Mouse (Mus musculus) ES-E14 (cell line): ENCODE results near the gene Cdh13.

ENCODE experiments used
- CHD2 ChIP-seq: IDR thresholded peaks from 2 replicates; pipeline ENCODE4 v1.6.1; 2014; ENCODE audit warnings: mild to moderate bottlenecking, low read depth, low read length, inconsistent platforms
- HCFC1 ChIP-seq: IDR thresholded peaks from 2 replicates; pipeline ENCODE4 v1.6.1; 2012; ENCODE audit warnings: low read length, inconsistent platforms, borderline replicate concordance; ENCODE audit not compliant: insufficient read depth
- MAFK ChIP-seq: IDR thresholded peaks from 2 replicates; pipeline ENCODE4 v1.6.1; 2014; ENCODE audit warnings: mild to moderate bottlenecking, low read depth, low read length, inconsistent platforms; ENCODE audit not compliant: insufficient read depth
- ZC3H11A ChIP-seq: IDR thresholded peaks from 2 replicates; pipeline ENCODE4 v1.6.1; 2012; ENCODE audit warnings: low read depth, mild to moderate bottlenecking, inconsistent platforms, low read length, borderline replicate concordance
- ZNF384 ChIP-seq: IDR thresholded peaks from 2 replicates; pipeline ENCODE4 v1.6.1; 2012; ENCODE audit warnings: low read depth, low read length, inconsistent platforms

DNA sequence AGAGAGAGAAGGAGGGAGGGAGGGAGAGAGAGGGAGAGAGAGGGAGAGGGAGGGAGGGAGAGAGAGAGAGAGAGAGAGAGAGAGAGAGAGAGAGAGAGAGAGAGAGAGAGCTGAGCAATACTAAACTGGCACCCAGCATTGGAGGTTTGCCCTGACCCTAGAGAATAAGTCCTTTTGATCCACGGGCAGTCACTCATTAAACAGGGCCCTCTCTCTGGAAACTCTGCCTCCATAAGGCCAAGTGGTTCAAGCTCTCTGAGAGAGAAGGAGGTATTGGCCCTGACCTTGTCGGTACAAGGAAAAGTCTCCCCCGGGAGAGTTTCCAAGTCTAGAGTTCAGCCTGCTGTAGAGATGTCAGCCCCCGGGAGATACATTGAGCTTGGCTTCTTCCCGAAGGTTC lies 564.5 kb downstream of the Cdh13 start:
- no peak for TF ChIP-seq ZC3H11A
- no peak for TF ChIP-seq ZNF384
- no peak for TF ChIP-seq MAFK
- no peak for TF ChIP-seq HCFC1
- TF ChIP-seq CHD2 = no peak
